Mouse (Mus musculus) hindbrain, embryonic 16.5 days (tissue): ENCODE results near the gene Nmrk1. TPM values are rescaled to one million over a fixed set of nuclear protein-coding genes. Genes with fewer than 3 reads are reported as not detected.

ENCODE experiments used
- ATAC-seq: fragments of 200-750 bp; cut with Nextera tagmentation; 2 replicates; pipeline ENCODE4 v1.8.0; 2017; ENCODE audit warnings: moderate TSS enrichment, moderate library complexity
- H3K27ac ChIP-seq: fragments of 300-500 bp; sonication (generic); 2 replicates; pipeline ENCODE4 v1.5.1; 2014; ENCODE audit warnings: low read depth, mild to moderate bottlenecking, control low read depth, low read length, moderate library complexity
- H3K27me3 ChIP-seq: fragments of 300-500 bp; sonication (generic); replicated peaks from 2 replicates; pipeline ENCODE4 v1.6.1; 2014; ENCODE audit warnings: low read length; ENCODE audit not compliant: control insufficient read depth, insufficient read depth
- H3K36me3 ChIP-seq: fragments of 300-500 bp; sonication (generic); 2 replicates; pipeline ENCODE4 v1.6.1; 2014; ENCODE audit warnings: mild to moderate bottlenecking, low read length, moderate library complexity, mixed read lengths; ENCODE audit not compliant: control insufficient read depth, insufficient read depth
- H3K4me1 ChIP-seq: fragments of 300-500 bp; sonication (generic); 2 replicates; pipeline ENCODE4 v1.6.1; 2014; ENCODE audit warnings: low read depth, low read length; ENCODE audit not compliant: control insufficient read depth, insufficient read depth
- H3K4me2 ChIP-seq: fragments of 300-500 bp; sonication (generic); 2 replicates; pipeline ENCODE4 v1.6.1; 2014; ENCODE audit warnings: mild to moderate bottlenecking, low read length, control low read depth, moderate library complexity
- H3K4me3 ChIP-seq: fragments of 300-500 bp; sonication (generic); 2 replicates; pipeline ENCODE4 v1.5.1; 2014; ENCODE audit warnings: mild to moderate bottlenecking, low read length, control low read depth, moderate library complexity
- H3K9ac ChIP-seq: fragments of 300-500 bp; sonication (generic); 2 replicates; pipeline ENCODE4 v1.6.1; 2014; ENCODE audit warnings: low read depth, mild to moderate bottlenecking, control low read depth, low read length, moderate library complexity
- H3K9me3 ChIP-seq: fragments of 300-500 bp; sonication (generic); 2 replicates; pipeline ENCODE4 v1.6.1; 2014; ENCODE audit warnings: mild to moderate bottlenecking, low read length, moderate library complexity; ENCODE audit not compliant: control insufficient read depth
- WGBS: fragments of 180-500 bp; shearing (Covaris S2); extraction: QIAGEN DNeasy Blood & Tissue Kit; methylation state at CpG from one replicate; pipeline ENCODE4 v1.1.7; 2014; 5-methylcytosine and 5-hydroxymethylcytosine counted together
- polyA plus RNA-seq: library from polyadenylated mRNA; unstranded; fragments of >200 nt; fragmentation: Nextera tagmentation; extraction: Ambion mirVana; gene quantifications from 2 replicates; pipeline ENCODE4 v1.2.1, GENCODE M21; 2015

The Nmrk1 gene
- polyA plus RNA-seq, 1 experiment from 2014 or later = 10.1 TPM

DNA sequence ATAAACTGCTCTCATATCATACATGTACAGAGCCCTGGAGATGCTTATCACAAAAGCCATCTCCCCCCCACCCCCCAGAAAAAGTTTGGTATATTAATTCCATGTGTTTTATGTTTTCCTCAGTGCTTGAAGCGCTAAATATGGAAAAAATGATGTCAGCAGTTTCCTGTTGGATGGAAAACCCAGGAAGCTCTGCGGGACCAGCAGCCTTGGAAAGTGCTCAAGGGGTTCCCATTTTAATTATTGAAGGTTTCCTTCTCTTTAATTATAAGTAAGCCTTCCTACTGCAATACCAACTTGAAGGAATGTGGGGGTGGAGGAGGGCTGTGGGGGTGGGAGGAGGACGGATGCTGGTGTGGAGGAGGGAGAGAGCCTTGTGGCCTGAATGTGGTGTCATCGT is 9.3 kb downstream of the Nmrk1 start:
- H3K9ac ChIP-seq = no peak overlapping the region
- H3K36me3 ChIP-seq = no peaks in the 10 kb centered on the region
- no peak overlapping the region for H3K27ac ChIP-seq
- ATAC-seq = no peak
- no peak overlapping the region for H3K4me3 ChIP-seq
- 80% methylated on average over 4 of the region's 4 CpGs for WGBS
- H3K9me3 ChIP-seq = no peaks in the 10 kb centered on the region
- H3K4me1 ChIP-seq = no peaks in the 10 kb centered on the region
- no peaks in the 10 kb centered on the region for H3K27me3 ChIP-seq
- no peak overlapping the region for H3K4me2 ChIP-seq

DNA sequence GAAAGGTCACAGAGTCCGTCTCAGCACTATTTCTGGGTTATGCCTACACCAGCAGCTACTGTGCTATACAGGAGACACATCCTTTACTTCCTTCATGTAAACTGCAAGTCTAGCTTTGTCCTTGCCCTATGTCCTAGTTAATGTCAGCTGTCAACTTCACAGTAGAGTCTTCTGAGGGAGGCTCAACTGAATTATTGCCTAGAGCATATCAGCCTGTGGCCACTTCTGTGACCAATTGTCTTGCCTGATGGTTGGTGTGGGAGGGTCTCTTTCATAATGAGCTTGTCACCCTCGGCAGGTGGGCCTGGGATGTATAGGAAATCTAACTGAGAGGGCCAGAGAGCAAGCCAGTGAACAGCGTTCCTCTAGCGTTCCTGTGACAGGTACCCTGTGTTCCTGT is 11.7 kb downstream of the Nmrk1 start:
- Histone ChIP-seq H3K27me3 (no peaks in the 10 kb centered on the region), H3K27ac (no peak overlapping the region), H3K9ac (no peak overlapping the region), H3K4me2 (no peak overlapping the region), H3K36me3 (no peaks in the 10 kb centered on the region), H3K9me3 (no peaks in the 10 kb centered on the region), H3K4me3 (no peak overlapping the region), H3K4me1 (no peaks in the 10 kb centered on the region)
- ATAC-seq = no peak
- 43% methylated on average over 4 of the region's 4 CpGs for WGBS

DNA sequence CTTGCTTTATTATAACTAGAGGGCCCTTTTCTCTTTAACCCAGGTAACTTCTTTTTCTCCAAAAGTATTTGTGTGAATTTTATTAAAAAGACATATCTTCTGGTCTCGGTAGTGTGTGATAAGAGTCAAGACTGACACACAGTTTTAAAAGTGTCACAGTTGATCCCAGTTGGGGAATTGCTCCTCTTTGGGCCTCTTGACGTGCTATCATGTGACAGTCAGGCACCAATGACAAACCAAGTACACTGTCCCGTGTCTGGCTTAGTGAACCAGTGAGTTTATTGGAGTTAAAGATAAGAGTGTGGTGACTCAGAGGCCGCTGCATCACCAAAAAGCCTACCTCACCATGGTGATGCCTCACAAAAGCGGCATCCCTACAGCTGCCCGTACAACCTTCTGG is 12.3 kb downstream of the Nmrk1 start:
- no peaks in the 10 kb centered on the region for H3K27me3 ChIP-seq
- 88% methylated on average over 6 of the region's 6 CpGs for WGBS
- H3K4me1 ChIP-seq = no peaks in the 10 kb centered on the region
- no peak overlapping the region for H3K4me3 ChIP-seq
- no peaks in the 10 kb centered on the region for H3K36me3 ChIP-seq
- no peak overlapping the region for H3K4me2 ChIP-seq
- H3K27ac ChIP-seq = no peak overlapping the region
- H3K9ac ChIP-seq = no peak overlapping the region
- H3K9me3 ChIP-seq = no peaks in the 10 kb centered on the region
- no peak for ATAC-seq

DNA sequence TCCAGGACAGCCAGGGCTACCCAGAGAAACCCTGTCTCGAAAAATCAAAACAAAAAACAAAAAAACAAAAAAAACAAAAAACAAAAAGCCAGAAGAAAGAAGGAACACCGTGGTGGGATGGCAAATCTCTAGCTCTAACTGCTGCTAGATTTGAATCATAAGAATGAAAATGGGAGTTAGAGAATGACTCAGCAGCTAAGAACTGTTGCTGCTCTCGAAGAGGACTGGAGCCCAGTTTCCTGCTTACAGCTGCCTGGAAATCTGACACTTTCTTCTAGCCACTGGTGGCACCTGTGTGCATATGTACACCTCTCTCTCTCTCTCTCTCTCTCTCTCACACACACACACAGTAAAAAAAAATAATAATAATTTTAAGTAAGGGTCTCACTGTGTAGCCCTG is 14.6 kb downstream of the Nmrk1 start:
- Histone ChIP-seq H3K9me3 (no peaks in the 10 kb centered on the region), H3K27me3 (no peaks in the 10 kb centered on the region), H3K4me1 (no peaks in the 10 kb centered on the region), H3K4me3 (no peak overlapping the region), H3K9ac (no peak overlapping the region), H3K27ac (no peak overlapping the region), H3K4me2 (no peak overlapping the region), H3K36me3 (no peaks in the 10 kb centered on the region)
- WGBS = 82% methylated on average over 3 of the region's 3 CpGs
- no peak for ATAC-seq

DNA sequence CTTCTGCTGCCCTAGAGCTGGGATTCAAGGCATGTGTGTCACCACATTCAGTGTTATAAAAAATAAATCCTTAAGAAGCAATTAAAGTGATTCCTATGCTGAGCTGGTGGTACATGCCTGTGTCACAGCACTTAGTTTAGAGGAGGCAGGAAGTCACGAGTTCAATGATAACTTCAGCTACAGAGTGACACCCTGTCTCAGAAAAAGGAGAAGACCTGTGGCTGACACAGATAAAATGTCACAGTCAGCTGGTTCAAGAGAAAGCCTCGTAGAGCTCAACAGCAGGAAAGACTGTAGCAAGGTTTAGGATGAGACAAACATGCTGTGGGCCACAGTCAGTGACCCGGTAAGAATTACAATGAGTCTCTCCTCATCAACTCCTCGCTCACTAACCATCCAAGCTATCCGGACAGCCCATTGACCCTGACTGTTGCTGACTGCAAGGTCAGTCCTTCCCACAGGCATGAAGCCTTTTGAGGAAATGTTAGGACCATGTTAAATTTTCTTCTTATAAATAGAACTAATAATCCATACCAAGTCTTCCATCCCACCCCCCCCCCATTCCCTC is 15.2 kb downstream of the Nmrk1 start:
- H3K36me3 ChIP-seq = no peaks in the 10 kb centered on the region
- H3K9ac ChIP-seq = no peak overlapping the region
- no peak for ATAC-seq
- H3K27ac ChIP-seq = no peak overlapping the region
- no peak overlapping the region for H3K4me2 ChIP-seq
- no peaks in the 10 kb centered on the region for H3K27me3 ChIP-seq
- H3K4me1 ChIP-seq = no peaks in the 10 kb centered on the region
- H3K9me3 ChIP-seq = no peaks in the 10 kb centered on the region
- 46% methylated on average over 5 of the region's 5 CpGs for WGBS
- no peak overlapping the region for H3K4me3 ChIP-seq

DNA sequence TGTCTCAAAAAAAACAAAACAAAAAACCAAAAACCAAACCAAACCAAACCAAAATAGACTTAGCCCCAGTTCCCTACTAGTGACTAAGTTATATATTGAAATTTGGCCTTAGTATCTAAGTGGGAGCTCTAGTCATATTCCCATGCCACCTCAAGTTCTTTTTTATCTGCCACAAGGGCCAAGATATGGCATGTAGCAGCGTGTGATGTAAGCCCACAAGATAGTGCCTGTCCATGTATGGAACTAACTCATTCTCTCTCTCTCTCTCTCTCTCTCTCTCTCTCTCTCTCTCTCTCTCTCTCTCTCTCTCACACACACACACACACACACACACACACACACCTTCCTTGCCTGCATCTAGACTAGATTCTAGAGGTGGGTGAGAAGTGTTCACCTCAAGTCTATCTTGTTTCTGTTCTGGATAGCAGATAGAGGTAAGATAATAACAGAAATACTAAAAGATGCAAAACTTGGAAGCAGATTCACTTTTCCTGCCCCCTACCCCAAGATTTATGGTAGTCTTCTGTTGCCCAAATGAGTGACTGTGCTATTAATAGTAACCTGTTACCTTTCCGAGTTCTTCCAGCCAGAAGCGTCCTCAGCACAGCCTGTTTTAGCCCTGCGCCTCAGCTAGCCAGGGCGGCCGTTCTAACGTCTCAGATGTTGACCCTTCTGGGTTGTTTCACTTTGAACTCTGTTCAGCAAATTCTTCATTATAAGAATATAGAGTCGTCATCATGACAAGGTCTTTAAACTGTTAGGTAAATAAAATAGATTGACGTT is 16.2 kb downstream of the Nmrk1 start:
- no peaks in the 10 kb centered on the region for H3K27me3 ChIP-seq
- ATAC-seq = no peak
- no peak overlapping the region for H3K9ac ChIP-seq
- 85% methylated on average over 9 of the region's 9 CpGs for WGBS
- no peaks in the 10 kb centered on the region for H3K9me3 ChIP-seq
- H3K4me1 ChIP-seq = no peaks in the 10 kb centered on the region
- no peaks in the 10 kb centered on the region for H3K36me3 ChIP-seq
- no peak overlapping the region for H3K4me3 ChIP-seq
- H3K27ac ChIP-seq = no peak overlapping the region
- H3K4me2 ChIP-seq = no peak overlapping the region

DNA sequence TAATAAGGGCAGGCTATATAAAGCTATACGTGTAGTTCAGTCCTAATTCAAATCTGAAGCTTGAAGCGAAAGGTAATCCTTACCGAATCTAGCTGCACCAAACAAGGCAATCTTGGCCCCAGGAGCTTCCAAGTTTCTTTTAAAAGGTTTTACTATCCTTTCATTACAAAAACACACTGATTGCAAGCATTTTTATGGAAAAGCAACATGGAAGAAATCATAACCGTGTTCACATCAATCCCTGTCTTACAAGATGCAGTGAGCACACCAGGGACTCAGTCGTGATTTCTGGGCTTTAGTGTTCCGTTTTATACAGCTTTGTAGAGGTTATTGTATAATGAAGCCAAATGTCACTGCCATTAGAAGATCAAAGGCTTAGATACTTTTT is 16.8 kb downstream of the Nmrk1 start:
- H3K9me3 ChIP-seq = no peaks in the 10 kb centered on the region

DNA sequence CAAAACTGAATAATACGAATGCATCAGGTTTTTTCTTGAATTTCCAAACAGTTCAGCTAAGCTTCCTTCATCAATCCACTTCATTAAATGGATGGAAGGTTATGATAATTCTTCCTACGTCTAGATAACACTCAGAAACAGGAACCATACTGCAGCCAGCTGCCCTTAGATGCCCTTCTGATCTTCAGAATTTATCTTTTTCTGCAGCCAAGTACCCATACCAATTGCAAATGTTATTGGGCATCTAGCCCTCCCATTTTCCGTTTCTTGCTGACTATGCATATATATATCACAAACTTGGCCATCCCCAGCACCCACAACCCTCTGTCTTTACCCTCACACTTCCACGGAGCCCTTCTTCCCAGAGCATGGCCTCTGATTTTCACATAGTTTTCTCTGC is 18.2 kb downstream of the Nmrk1 start:
- Histone ChIP-seq H3K36me3 (no peaks in the 10 kb centered on the region), H3K27me3 (no peaks in the 10 kb centered on the region), H3K27ac (no peak overlapping the region), H3K9ac (no peak overlapping the region), H3K4me2 (no peak overlapping the region), H3K9me3 (no peaks in the 10 kb centered on the region), H3K4me1 (no peaks in the 10 kb centered on the region), H3K4me3 (no peak overlapping the region)
- WGBS = 87% methylated on average over 4 of the region's 4 CpGs
- no peak for ATAC-seq

More for the DNA sequence above, 16.8 kb downstream of the Nmrk1 start:
- Histone ChIP-seq H3K4me3 (no peak overlapping the region), H3K9ac (no peak overlapping the region), H3K36me3 (no peaks in the 10 kb centered on the region), H3K4me2 (no peak overlapping the region), H3K27me3 (no peaks in the 10 kb centered on the region), H3K27ac (no peak overlapping the region), H3K4me1 (no peaks in the 10 kb centered on the region)
- 89% methylated on average over 6 of the region's 6 CpGs for WGBS
- ATAC-seq = no peak

DNA sequence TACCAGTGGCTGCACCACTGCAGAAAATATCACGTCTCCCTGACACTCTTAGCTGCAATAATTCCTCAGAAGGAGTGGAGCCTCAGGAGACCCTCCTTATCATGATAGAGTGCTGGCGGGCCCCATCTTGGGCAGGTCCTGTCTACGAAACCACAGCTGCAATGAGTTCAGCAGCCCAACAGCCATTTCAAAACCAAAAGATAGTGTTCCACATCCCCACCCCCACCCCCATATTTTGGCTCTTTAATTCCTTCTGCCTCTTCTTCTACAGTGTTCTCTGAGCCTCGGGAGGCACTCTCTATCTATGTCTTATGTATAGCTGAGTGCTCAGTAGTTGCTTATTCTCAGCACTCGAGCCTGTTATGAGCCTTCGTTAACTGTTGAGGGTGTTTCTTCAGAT is 18.7 kb downstream of the Nmrk1 start:
- Histone ChIP-seq H3K9me3 (no peaks in the 10 kb centered on the region), H3K27me3 (no peaks in the 10 kb centered on the region), H3K9ac (no peak overlapping the region), H3K4me1 (no peaks in the 10 kb centered on the region), H3K36me3 (no peaks in the 10 kb centered on the region), H3K4me2 (no peak overlapping the region), H3K27ac (no peak overlapping the region), H3K4me3 (no peak overlapping the region)
- WGBS = 80% methylated on average over 6 of the region's 6 CpGs
- ATAC-seq = no peak
